Mouse (Mus musculus) MEL (cell line): ENCODE data around the gene Sec16b.

Experiments used
- CTCF ChIP-seq, 3 experiments: IDR thresholded peaks in 2 of 3; conservative IDR thresholded peaks in 1 of 3; 2 replicates each; pipeline ENCODE4 v1.5.1; 2011 to 2012; ENCODE audit warnings: low read length in 3 of 3, low read depth in 2 of 3, mild to moderate bottlenecking in 2 of 3, improper control_type of control experiment in 1 of 3, inconsistent platforms in 1 of 3, mixed read lengths in 1 of 3, moderate library complexity in 1 of 3; ENCODE audit not compliant: control insufficient read depth in 1 of 3, insufficient read depth in 1 of 3, poor library complexity in 1 of 3, severe bottlenecking in 1 of 3
- E2F4 ChIP-seq: IDR thresholded peaks from 2 replicates; pipeline ENCODE4 v1.6.1; 2011; ENCODE audit warnings: low read depth, low read length, improper control_type of control experiment, borderline replicate concordance
- EP300 ChIP-seq, 2 experiments: IDR thresholded peaks; 2 replicates each; pipeline ENCODE4 v1.6.1; 2011; ENCODE audit warnings: improper control_type of control experiment in 2 of 2, low read length in 2 of 2, low read depth in 1 of 2, mild to moderate bottlenecking in 1 of 2
- GATA1 ChIP-seq: IDR thresholded peaks from 2 replicates; pipeline ENCODE4 v1.6.1; 2011; ENCODE audit warnings: low read depth, low read length, improper control_type of control experiment
- MAX ChIP-seq: IDR thresholded peaks from 2 replicates; pipeline ENCODE4 v1.6.1; 2011; ENCODE audit warnings: low read length, improper control_type of control experiment
- MAZ ChIP-seq: IDR thresholded peaks from 2 replicates; pipeline ENCODE4 v1.6.1; 2012; ENCODE audit warnings: low read depth, mild to moderate bottlenecking, inconsistent platforms, low read length, improper control_type of control experiment
- MXI1 ChIP-seq: IDR thresholded peaks from 2 replicates; pipeline ENCODE4 v1.6.1; 2011; ENCODE audit warnings: mild to moderate bottlenecking, low read depth, low read length, improper control_type of control experiment
- NRF1 ChIP-seq: IDR thresholded peaks from 2 replicates; pipeline ENCODE4 v1.6.1; 2014; ENCODE audit warnings: low read depth, mild to moderate bottlenecking, inconsistent platforms, low read length, improper control_type of control experiment, moderate library complexity; ENCODE audit not compliant: poor library complexity, insufficient read depth, severe bottlenecking
- POLR2A ChIP-seq, 2 experiments: IDR thresholded peaks; 2 replicates each; pipeline ENCODE4 v1.6.1; 2011 to 2012; ENCODE audit warnings: low read length in 2 of 2, mild to moderate bottlenecking in 2 of 2, control low read depth in 1 of 2, improper control_type of control experiment in 1 of 2, low read depth in 1 of 2, moderate library complexity in 1 of 2; ENCODE audit not compliant: control insufficient read depth in 1 of 2, insufficient read depth in 1 of 2, poor library complexity in 1 of 2
- RAD21 ChIP-seq: IDR thresholded peaks from 2 replicates; pipeline ENCODE4 v1.6.1; 2011; ENCODE audit warnings: mild to moderate bottlenecking, low read depth, low read length, improper control_type of control experiment
- SMC3 ChIP-seq: IDR thresholded peaks from 2 replicates; pipeline ENCODE4 v1.6.1; 2011; ENCODE audit warnings: low read depth, low read length, improper control_type of control experiment
- TAL1 ChIP-seq: IDR thresholded peaks from 2 replicates; pipeline ENCODE4 v1.6.1; 2012; ENCODE audit warnings: mild to moderate bottlenecking, inconsistent platforms, low read length, moderate library complexity, mixed read lengths
- TCF12 ChIP-seq: IDR thresholded peaks from 2 replicates; pipeline ENCODE4 v1.6.1; 2014; ENCODE audit warnings: low read depth, mild to moderate bottlenecking, inconsistent platforms, low read length, improper control_type of control experiment, moderate library complexity

DNA sequence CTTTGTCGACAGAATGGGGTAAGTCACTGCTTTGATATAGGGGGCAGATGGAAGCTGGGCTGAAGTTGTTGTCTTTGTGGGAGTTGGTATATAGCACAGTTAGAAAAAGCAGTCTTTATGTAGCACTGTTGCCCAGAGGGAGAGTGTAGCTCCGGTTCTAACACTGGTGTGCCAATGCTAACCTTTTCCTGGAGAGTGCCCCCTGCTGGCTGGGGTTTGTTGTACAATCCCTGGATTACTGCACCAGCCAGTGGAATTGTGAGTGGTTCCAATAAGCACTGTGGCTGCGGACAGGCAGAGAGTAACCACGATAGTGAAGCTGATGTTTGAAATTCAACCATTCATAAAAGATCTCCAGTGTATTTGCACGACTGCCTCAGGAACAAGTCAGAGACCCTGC is 31.1 kb downstream of the Sec16b start:
- TF ChIP-seq CTCF (IDR thresholded peaks at IDR 0.05 in 2 of 3, conservative IDR thresholded peaks at IDR 0.05 in 1 of 3; ENCODE audit: control insufficient read depth in 1 of 3, insufficient read depth in 1 of 3, low read depth in 2 of 3, low read length in 3 of 3, poor library complexity in 1 of 3, severe bottlenecking in 1 of 3) (peak; percentile 42 to 61 (median 60)), SMC3 (peak; percentile 52), POLR2A (IDR thresholded peaks at IDR 0.05; ENCODE audit: control insufficient read depth in 1 of 2, insufficient read depth in 1 of 2, low read depth in 1 of 2, low read length in 2 of 2, poor library complexity in 1 of 2) (no peak), MAX (no peak), EP300 (IDR thresholded peaks at IDR 0.05; ENCODE audit: low read depth in 1 of 2, low read length in 2 of 2) (no peak), TCF12 (no peak), E2F4 (no peak), RAD21 (no peak), MXI1 (no peak), NRF1 (no peak), GATA1 (no peak), MAZ (no peak), TAL1 (no peak)
